Mouse (Mus musculus) heart, embryonic 10.5 days (tissue): ENCODE measurements around the gene Fancg. TPM values are rescaled to one million over a fixed set of nuclear protein-coding genes. Genes with fewer than 3 reads are reported as not detected.

Source experiments
- polyA plus RNA-seq: library from polyadenylated mRNA; unstranded; fragments of >200 nt; fragmentation: Nextera tagmentation; extraction: Ambion mirVana; gene quantifications from 2 replicates; pipeline ENCODE4 v1.2.1, GENCODE M21; 2016

Gene Fancg
- polyA plus RNA-seq, 1 experiment from 2014 or later, result 18.0 TPM

Other genes starting within 250 kb of the Fancg start
- not detected in 2 replicates for gene Ccl21a, start 236.5 kb downstream of the Fancg start, polyA plus RNA-seq
- gene Fam205a1, start 156.6 kb downstream of the Fancg start, polyA plus RNA-seq, result 0.04 TPM in 2 replicates
- 0.09 and 0.19 TPM in 2 replicates for gene Gm12394, start 153.7 kb downstream of the Fancg start, polyA plus RNA-seq
- gene Fam205c, start 136.3 kb downstream of the Fancg start, polyA plus RNA-seq, result 0.16 and 0.24 TPM in 2 replicates
- 1.5 and 2.8 TPM in 2 replicates for gene Phf24, start 93.8 kb downstream of the Fancg start, polyA plus RNA-seq
- gene Dnajb5, start 60.7 kb downstream of the Fancg start, polyA plus RNA-seq, result 11.4 and 12.3 TPM in 2 replicates
- 0.25 and 0.70 TPM in 2 replicates for gene 1700022I11Rik, start 40.9 kb downstream of the Fancg start, polyA plus RNA-seq
- gene Vcp, start 10.0 kb downstream of the Fancg start, polyA plus RNA-seq, result 588 and 628 TPM in 2 replicates
- gene Pigo, start 15.3 kb upstream of the Fancg start, polyA plus RNA-seq, result 18.4 and 21.0 TPM in 2 replicates
- gene Stoml2, start 21.2 kb upstream of the Fancg start, polyA plus RNA-seq, result 320 and 370 TPM in 2 replicates
- gene Fam214b, start 35.7 kb upstream of the Fancg start, polyA plus RNA-seq, result 12.0 and 12.7 TPM in 2 replicates
- gene Unc13b, start 48.4 kb upstream of the Fancg start, polyA plus RNA-seq, result 7.1 and 8.5 TPM in 2 replicates